ENCODE assay signal across 8 mouse cellular contexts in the genomic region with DNA sequence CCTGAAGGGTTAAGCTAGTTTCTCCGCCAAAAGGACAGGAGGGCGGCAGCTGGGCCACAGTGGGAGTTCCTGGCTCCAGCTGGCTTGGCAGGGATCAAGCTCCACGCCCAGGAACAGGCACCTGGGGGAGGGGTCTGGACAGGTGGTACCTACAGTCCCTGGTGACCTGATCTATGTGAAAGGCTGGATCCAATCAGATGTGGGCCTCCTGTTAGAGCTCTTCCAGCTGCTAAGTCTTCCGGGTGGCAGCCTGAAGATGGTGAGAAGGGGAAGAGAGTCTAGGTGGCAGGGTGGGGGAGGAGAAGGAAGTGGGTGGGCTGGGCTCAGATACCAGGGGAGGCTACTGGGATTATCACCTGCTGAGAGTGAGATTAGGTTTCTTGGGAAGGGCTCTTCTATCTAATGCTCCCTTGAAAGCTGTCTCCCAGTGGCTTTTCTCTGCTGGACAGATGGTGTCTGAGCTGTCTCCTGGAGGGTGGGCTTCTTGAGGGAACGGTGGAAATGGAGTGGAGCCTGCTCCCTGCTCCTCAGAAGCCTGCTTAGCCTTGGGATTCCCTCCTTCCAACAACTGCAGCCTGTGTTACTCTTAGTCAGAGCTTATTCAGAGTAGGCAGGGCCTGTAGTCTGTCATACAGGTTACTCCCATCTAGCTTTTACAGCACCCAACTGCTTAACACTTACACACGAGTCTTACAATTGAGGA. TPM values are rescaled to one million over a fixed set of nuclear protein-coding genes. Genes with fewer than 3 reads are reported as not detected.
DNase-seq lines count a peak whose midpoint lies in the region; ATAC-seq lines count a peak whose summit lies in the region.

No protein-coding gene starts in this region.

- intact Hi-C loops in heart, postnatal 14 days (cut with DNase I): no loop called here

- no peaks in the 10 kb centered on the region for H3K9me3 ChIP-seq in heart, embryonic 15.5 days (replicated peaks)
- no peaks in the 10 kb centered on the region for H3K9me3 ChIP-seq in limb, embryonic 12.5 days

- no peak; the same call in 1 of the 2 replicates for ATAC-seq in heart, embryonic 15.5 days (replicated peaks; ENCODE audit: insufficient number of reproducible peaks, insufficient read depth, low FRiP score, low read depth)
- peak; percentile 78; the same call in 1 of the 2 replicates for ATAC-seq in limb, embryonic 12.5 days (ENCODE audit: insufficient number of reproducible peaks, insufficient read depth, low FRiP score, low TSS enrichment, low read depth)

- H3K9ac ChIP-seq in heart, embryonic 15.5 days: no peak overlapping the region
- H3K9ac ChIP-seq in limb, embryonic 12.5 days (replicated peaks): no peak overlapping the region

- H3K4me1 ChIP-seq in heart, embryonic 15.5 days (replicated peaks): peaks cover 24% of the 10 kb centered on the region
- H3K4me1 ChIP-seq in limb, embryonic 12.5 days (replicated peaks): peaks cover 31% of the 10 kb centered on the region

- H3K27ac ChIP-seq in heart, embryonic 15.5 days: peak overlapping the region; percentile 66
- H3K27ac ChIP-seq in limb, embryonic 12.5 days: peak overlapping the region; percentile 57

- H3K4me2 ChIP-seq in heart, embryonic 15.5 days: no peak overlapping the region
- peak overlapping the region; percentile 11; the same call in 1 of the 2 replicates for H3K4me2 ChIP-seq in limb, embryonic 12.5 days

- H3K4me3 ChIP-seq in heart, embryonic 15.5 days: no peak overlapping the region
- H3K4me3 ChIP-seq in limb, embryonic 12.5 days (replicated peaks): no peak overlapping the region

- peak; percentile 96 for DNase-seq in heart, adult 11 months
- no peak for DNase-seq in heart, postnatal 14 days
- DNase-seq in cerebellum, adult 18-20 months: peak; percentile 87 to 91
- DNase-seq in retina, embryonic 14.5 days (ENCODE audit: low spot score): peak; percentile 68
- no peak for DNase-seq in gastrocnemius, postnatal 4 days (ENCODE audit: low spot score in 2 of 2)
- no peak for DNase-seq in layer of hippocampus, adult 11-12 months (ENCODE audit: low spot score)

- no peaks in the 10 kb centered on the region for H3K36me3 ChIP-seq in heart, embryonic 15.5 days
- H3K36me3 ChIP-seq in limb, embryonic 12.5 days: peaks cover 5% of the 10 kb centered on the region; the same call in 1 of the 2 replicates

- WGBS in heart, embryonic 15.5 days: 15% methylated on average over 6 of the region's 6 CpGs
- 5% methylated on average over 6 of the region's 6 CpGs for WGBS in limb, embryonic 12.5 days

- no peaks in the 10 kb centered on the region for H3K27me3 ChIP-seq in heart, embryonic 15.5 days
- H3K27me3 ChIP-seq in limb, embryonic 12.5 days: no peaks in the 10 kb centered on the region

RNA-seq across cellular contexts. Expression of a gene that starts 27.0 kb away (rescaled TPM):
- 10 to 100 TPM; 79.8 to 92.2 TPM for total RNA-seq in heart, postnatal 14 days (2021)
- 69.5 and 80.7 TPM in 2 replicates for polyA plus RNA-seq in heart, embryonic 15.5 days (2015; fragmentation: Nextera tagmentation; extraction: Ambion mirVana)
- 107 and 110 TPM in 2 replicates for polyA plus RNA-seq in limb, embryonic 12.5 days (2016; fragmentation: Nextera tagmentation; extraction: Ambion mirVana)
- total RNA-seq in gastrocnemius, postnatal 4 days (2021): 10 to 100 TPM; 24.5 to 29.2 TPM

RNA-seq across cellular contexts. Expression of a gene that starts 43.2 kb away (rescaled TPM):
- 1 to 10 TPM; 4.4 to 8.5 TPM for total RNA-seq in heart, postnatal 14 days (2021)
- polyA plus RNA-seq in heart, embryonic 15.5 days (2015; fragmentation: Nextera tagmentation; extraction: Ambion mirVana): 47.3 and 49.9 TPM in 2 replicates
- polyA plus RNA-seq in limb, embryonic 12.5 days (2016; fragmentation: Nextera tagmentation; extraction: Ambion mirVana): 110 and 114 TPM in 2 replicates
- 10 to 100 TPM; 22.2 to 24.0 TPM for total RNA-seq in gastrocnemius, postnatal 4 days (2021)

RNA-seq across cellular contexts. Expression of a gene that starts 50.6 kb away (rescaled TPM):
- 10 to 100 TPM; 17.8 to 19.1 TPM for total RNA-seq in heart, postnatal 14 days (2021)
- 20.8 and 24.2 TPM in 2 replicates for polyA plus RNA-seq in heart, embryonic 15.5 days (2015; fragmentation: Nextera tagmentation; extraction: Ambion mirVana)
- 29.9 and 30.6 TPM in 2 replicates for polyA plus RNA-seq in limb, embryonic 12.5 days (2016; fragmentation: Nextera tagmentation; extraction: Ambion mirVana)
- 1 to 10 TPM; 4.9 to 5.6 TPM for total RNA-seq in gastrocnemius, postnatal 4 days (2021)

Comparison
In these comparisons a context has a peak if more than half of its experiments do, and no peak if none do; other contexts are left out.
1. DNase-seq: peak in heart, adult 11 months (single experiment), cerebellum, adult 18-20 months (2 of 2) and retina, embryonic 14.5 days (single experiment); none in heart, postnatal 14 days (0 of 2), gastrocnemius, postnatal 4 days (0 of 2) and layer of hippocampus, adult 11-12 months (single experiment).